Mouse (Mus musculus) Patski (cell line): ENCODE results near the gene Wwox. TPM values are rescaled to one million over a fixed set of nuclear protein-coding genes. Genes with fewer than 3 reads are reported as not detected.

Experiments used
- ATAC-seq: fragments of 100-300 bp; one replicate; pipeline ENCODE4 v1.8.0; 2021
- CTCF ChIA-PET: fragments of 350-600 bp; sonication (Branson Sonifier 250); formaldehyde crosslinking; loops from one replicate; lab custom pipeline; 2022; ENCODE audit warnings: inconsistent platforms; lab: Charles Lee
- POLR2A ChIA-PET: fragments of 350-600 bp; sonication (Branson Sonifier 250); formaldehyde crosslinking; loops from one replicate; lab custom pipeline; 2022; ENCODE audit warnings: antibody characterized with exemption, inconsistent platforms; lab: Charles Lee
- DNase-seq: peaks from one replicate; pipeline ENCODE4 v3.0.0-alpha.2; 2011; ENCODE audit warnings: low read depth, low spot score
- H3K27me3 ChIP-seq: fragments of 371-371 bp; one replicate; pipeline ENCODE4 v1.5.1; 2021
- CTCF ChIP-seq: fragments of 100-300 bp; IDR thresholded peaks from one replicate; pipeline ENCODE4 v1.5.1; 2021
- in situ Hi-C: fragments of 300-500 bp; cut with MboI; formaldehyde crosslinking; loops from 3 replicates; pipeline ENCODE4 v1.11.1; 2018; ENCODE audit warnings: low pct_unique_long_range_greater_than_20kb, mixed read lengths
- polyA plus RNA-seq: library from polyadenylated mRNA; unstranded; gene quantifications from one replicate; pipeline ENCODE4 v1.2.3, GENCODE M21; 2021

Wwox gene
- polyA plus RNA-seq, 1 experiment from 2014 or later = 21.9 TPM

GRCm38 (mm10) chr8:114611075-114611474 lies 171.6 kb downstream of the Wwox start:
- no peak for ATAC-seq
- no peak for TF ChIP-seq CTCF
- in situ Hi-C loops = no loop called here
- DNase-seq = no peak
- H3K27me3 ChIP-seq = no peaks in the 10 kb centered on the region
- ChIA-PET POLR2A (no interaction called here), CTCF (interaction anchor here (1.2 kb wide), 1 partner anchor 22 kb away, joined by 3 read pairs; no protein-coding TSS in a partner anchor)

- CTCF ChIA-PET = no interaction called here
- TF ChIP-seq CTCF = no peak
- DNase-seq (no peak), ATAC-seq (no peak)
- H3K27me3 ChIP-seq = no peaks in the 10 kb centered on the region
- POLR2A ChIA-PET = no interaction called here
- in situ Hi-C loops = no loop called here
Observed at GRCm38 (mm10) chr8:114612091-114612490, 172.6 kb downstream of the Wwox start.

- TF ChIP-seq CTCF = no peak
- ATAC-seq (no peak), DNase-seq (no peak)
Observed at GRCm38 (mm10) chr8:114615413-114615812, 176.0 kb downstream of the Wwox start.

GRCm38 (mm10) chr8:114615908-114616307 lies 176.5 kb downstream of the Wwox start:
- no peaks in the 10 kb centered on the region for H3K27me3 ChIP-seq
- peak; percentile 75 for ATAC-seq
- CTCF ChIA-PET = interaction anchor here (1.0 kb wide), 1 partner anchor 22 kb away, joined by 3 read pairs; no protein-coding TSS in a partner anchor
- POLR2A ChIA-PET = interaction anchor here (0.6 kb wide), 1 partner anchor 10 kb away, joined by 3 read pairs; no protein-coding TSS in a partner anchor
- no peak for TF ChIP-seq CTCF
- peak; percentile 20 for DNase-seq
- in situ Hi-C loops = no loop called here

More at GRCm38 (mm10) chr8:114615413-114615812, 176.0 kb downstream of the Wwox start:
- CTCF ChIA-PET = no interaction called here
- POLR2A ChIA-PET = interaction anchor here (0.6 kb wide), 1 partner anchor 10 kb away, joined by 3 read pairs; no protein-coding TSS in a partner anchor
- no peaks in the 10 kb centered on the region for H3K27me3 ChIP-seq
- in situ Hi-C loops = no loop called here

- H3K27me3 ChIP-seq = no peaks in the 10 kb centered on the region
- in situ Hi-C loops = no loop called here
- POLR2A ChIA-PET = no interaction called here
- no peak for TF ChIP-seq CTCF
- CTCF ChIA-PET = no interaction called here
- ATAC-seq = no peak
- DNase-seq = no peak
Observed at GRCm38 (mm10) chr8:114618908-114619508, 179.6 kb downstream of the Wwox start.

- DNase-seq = no peak
- POLR2A ChIA-PET = interaction anchor here (0.6 kb wide), 1 partner anchor 10 kb away, joined by 3 read pairs; no protein-coding TSS in a partner anchor
- CTCF ChIA-PET = interaction anchor here (0.9 kb wide), 1 partner anchor 26 kb away, joined by 3 read pairs; no protein-coding TSS in a partner anchor
- in situ Hi-C loops = no loop called here
- TF ChIP-seq CTCF = no peak
- no peak for ATAC-seq
- no peaks in the 10 kb centered on the region for H3K27me3 ChIP-seq
Observed at GRCm38 (mm10) chr8:114625402-114625801, 185.9 kb downstream of the Wwox start.

- CTCF ChIA-PET = interaction anchor here (1.1 kb wide), 1 partner anchor 29 kb away, joined by 3 read pairs; no protein-coding TSS in a partner anchor
- no peaks in the 10 kb centered on the region for H3K27me3 ChIP-seq
- in situ Hi-C loops = no loop called here
- no peak for ATAC-seq
- no peak for TF ChIP-seq CTCF
- DNase-seq = no peak
- POLR2A ChIA-PET = no interaction called here
Observed at GRCm38 (mm10) chr8:114626897-114627296, 187.4 kb downstream of the Wwox start.

- ATAC-seq = no peak
- CTCF ChIA-PET = no interaction called here
- no peak for DNase-seq
- no peaks in the 10 kb centered on the region for H3K27me3 ChIP-seq
- POLR2A ChIA-PET = no interaction called here
- no peak for TF ChIP-seq CTCF
- in situ Hi-C loops = no loop called here
Observed at GRCm38 (mm10) chr8:114629719-114630118, 190.3 kb downstream of the Wwox start.

GRCm38 (mm10) chr8:114631087-114631486 lies 191.6 kb downstream of the Wwox start:
- no peaks in the 10 kb centered on the region for H3K27me3 ChIP-seq
- ChIA-PET CTCF (interaction anchor here (0.9 kb wide), 1 partner anchor 8 kb away, joined by 3 read pairs; no protein-coding TSS in a partner anchor), POLR2A (no interaction called here)
- ATAC-seq = no peak
- in situ Hi-C loops = no loop called here
- DNase-seq = no peak
- no peak for TF ChIP-seq CTCF

GRCm38 (mm10) chr8:114634151-114634550 lies 194.7 kb downstream of the Wwox start:
- TF ChIP-seq CTCF = no peak
- H3K27me3 ChIP-seq = no peaks in the 10 kb centered on the region
- in situ Hi-C loops = no loop called here
- no peak for ATAC-seq
- POLR2A ChIA-PET = interaction anchor here (0.5 to 0.6 kb wide), 2 partner anchors 41 to 344 kb away, joined by 3 to 4 read pairs; no protein-coding TSS in a partner anchor
- CTCF ChIA-PET = interaction anchor here (1.2 kb wide), 1 partner anchor 31 kb away, joined by 3 read pairs; no protein-coding TSS in a partner anchor
- no peak for DNase-seq
